Mouse (Mus musculus) heart, adult 11 months (tissue): ENCODE results near the gene Mmp8.

ENCODE experiments used
- DNase-seq: peaks from one replicate; pipeline ENCODE4 v3.0.0; 2022

The Mmp8 gene

GRCm38 (mm10) chr9:7594816-7595540 is 36.7 kb downstream of the Mmp8 start:
- peak; percentile 99 for DNase-seq

GRCm38 (mm10) chr9:7602982-7603742 is 44.9 kb downstream of the Mmp8 start:
- DNase-seq: no peak

- no peak for DNase-seq
These were observed 45.7 kb downstream of the Mmp8 start for GRCm38 (mm10) chr9:7604005-7604404.

GRCm38 (mm10) chr9:7605638-7606037 is 47.4 kb downstream of the Mmp8 start:
- no peak for DNase-seq
